Mouse (Mus musculus): ENCODE data around the gene Gm37240.

DNA sequence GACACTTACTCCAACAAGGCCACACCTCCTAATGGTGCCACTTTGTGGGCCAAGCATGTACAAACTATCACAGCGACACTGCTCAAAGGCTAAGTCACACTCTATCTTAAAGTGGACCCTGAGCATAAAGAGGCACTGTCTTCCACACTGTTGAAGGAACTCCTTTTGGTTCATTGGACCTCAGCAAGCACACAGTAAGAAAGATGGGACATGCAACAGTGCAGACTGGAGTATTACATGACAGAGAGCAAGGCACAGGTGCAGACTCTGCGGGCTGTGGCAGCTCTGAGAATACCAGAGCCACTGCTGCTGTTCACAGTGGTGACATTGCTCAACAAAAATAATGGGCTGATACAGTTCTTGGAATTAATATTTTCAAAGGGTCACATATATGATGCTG lies 907.2 kb downstream of the Gm37240 start:
- TF ChIP-seq POLR2A (IDR thresholded peaks at IDR 0.05; ENCODE audit: borderline replicate concordance, low read depth, low read length): no peak
- no peak for TF ChIP-seq CTCF (IDR thresholded peaks at IDR 0.05; ENCODE audit: low read depth, low read length)

All from bone marrow macrophage, adult 2 months (primary cell).